Mouse (Mus musculus) liver, embryonic 11.5 days (tissue): ENCODE measurements around the gene Fam181a. TPM values are rescaled to one million over a fixed set of nuclear protein-coding genes. Genes with fewer than 3 reads are reported as not detected.

ENCODE experiments used
- ATAC-seq: fragments of 200-750 bp; cut with Nextera tagmentation; replicated peaks from 2 replicates; pipeline ENCODE4 v1.8.0; 2017; ENCODE audit warnings: moderate number of reproducible peaks, mild to moderate bottlenecking, moderate TSS enrichment, moderate library complexity; ENCODE audit not compliant: low FRiP score
- DNase-seq: peaks from one replicate; pipeline ENCODE4 v3.0.0-alpha.2; 2017; ENCODE audit warnings: low spot score
- H3K27ac ChIP-seq: fragments of 300-500 bp; sonication (generic); 2 replicates; pipeline ENCODE4 v1.5.1; 2014; ENCODE audit warnings: mild to moderate bottlenecking, low read depth, low read length, control low read depth
- H3K27me3 ChIP-seq: fragments of 300-500 bp; sonication (generic); replicated peaks from 2 replicates; pipeline ENCODE4 v1.6.1; 2014; ENCODE audit warnings: low read length, mixed read lengths; ENCODE audit not compliant: control insufficient read depth, insufficient read depth
- H3K36me3 ChIP-seq: fragments of 300-500 bp; sonication (generic); 2 replicates; pipeline ENCODE4 v1.6.1; 2014; ENCODE audit warnings: mild to moderate bottlenecking, low read length, moderate library complexity, mixed read lengths; ENCODE audit not compliant: control insufficient read depth, insufficient read depth
- H3K4me1 ChIP-seq: fragments of 300-500 bp; sonication (generic); replicated peaks from 2 replicates; pipeline ENCODE4 v1.6.1; 2014; ENCODE audit warnings: low read length, mixed read lengths; ENCODE audit not compliant: control insufficient read depth, insufficient read depth
- H3K4me2 ChIP-seq: fragments of 300-500 bp; sonication (generic); 2 replicates; pipeline ENCODE4 v1.6.1; 2014; ENCODE audit warnings: mild to moderate bottlenecking, control low read depth, moderate library complexity
- H3K4me3 ChIP-seq: fragments of 300-500 bp; sonication (generic); 2 replicates; pipeline ENCODE4 v1.5.1; 2014; ENCODE audit warnings: low read depth, low read length, control low read depth
- H3K9ac ChIP-seq: fragments of 300-500 bp; sonication (generic); 2 replicates; pipeline ENCODE4 v1.6.1; 2014; ENCODE audit warnings: low read depth, low read length, control low read depth
- H3K9me3 ChIP-seq: fragments of 300-500 bp; sonication (generic); 2 replicates; pipeline ENCODE4 v1.6.1; 2016; ENCODE audit warnings: low read length, inconsistent platforms, mixed read lengths; ENCODE audit not compliant: control insufficient read depth
- WGBS: fragments of 180-500 bp; shearing (Covaris S2); extraction: QIAGEN DNeasy Blood & Tissue Kit; methylation state at CpG from one replicate; pipeline ENCODE4 v1.1.7; 2014; 5-methylcytosine and 5-hydroxymethylcytosine counted together
- polyA plus RNA-seq: library from polyadenylated mRNA; unstranded; fragments of >200 nt; fragmentation: Nextera tagmentation; extraction: Ambion mirVana; gene quantifications from 2 replicates; pipeline ENCODE4 v1.2.1, GENCODE M21; 2014

Fam181a gene
- polyA plus RNA-seq, 1 experiment from 2014 or later = not detected

- Histone ChIP-seq H3K27me3 (peaks cover 21% of the 10 kb centered on the region), H3K4me2 (no peak overlapping the region), H3K36me3 (no peaks in the 10 kb centered on the region), H3K9me3 (no peaks in the 10 kb centered on the region), H3K9ac (no peak overlapping the region), H3K4me3 (no peak overlapping the region), H3K4me1 (no peaks in the 10 kb centered on the region), H3K27ac (no peak overlapping the region)
- no peak for ATAC-seq
- DNase-seq = no peak
- 63% methylated on average over 4 of the region's 4 CpGs for WGBS
Measured at GRCm38 (mm10) chr12:103326569-103326968, 15.8 kb downstream of the Fam181a start.

GRCm38 (mm10) chr12:103327107-103327506 lies 16.3 kb downstream of the Fam181a start:
- ATAC-seq (no peak), DNase-seq (no peak)
- Histone ChIP-seq H3K4me1 (no peaks in the 10 kb centered on the region), H3K4me2 (no peak overlapping the region), H3K27me3 (peaks cover 21% of the 10 kb centered on the region), H3K4me3 (no peak overlapping the region), H3K9ac (no peak overlapping the region), H3K27ac (no peak overlapping the region), H3K36me3 (no peaks in the 10 kb centered on the region), H3K9me3 (no peaks in the 10 kb centered on the region)
- 43% methylated on average over 7 of the region's 7 CpGs for WGBS

- no peaks in the 10 kb centered on the region for H3K4me1 ChIP-seq
- no peak overlapping the region for H3K9ac ChIP-seq
- H3K27me3 ChIP-seq = peaks cover 16% of the 10 kb centered on the region
- 64% methylated on average over 7 of the region's 7 CpGs for WGBS
- H3K4me3 ChIP-seq = no peak overlapping the region
- H3K9me3 ChIP-seq = no peaks in the 10 kb centered on the region
- DNase-seq (no peak), ATAC-seq (no peak)
- H3K27ac ChIP-seq = no peak overlapping the region
- no peak overlapping the region for H3K4me2 ChIP-seq
- no peaks in the 10 kb centered on the region for H3K36me3 ChIP-seq
Measured at GRCm38 (mm10) chr12:103328448-103329191, 17.8 kb downstream of the Fam181a start.

- ATAC-seq (no peak), DNase-seq (no peak)
- WGBS = 40% methylated on average over 4 of the region's 4 CpGs
- no peak overlapping the region for H3K27ac ChIP-seq
- H3K4me3 ChIP-seq = no peak overlapping the region
- no peaks in the 10 kb centered on the region for H3K36me3 ChIP-seq
- H3K27me3 ChIP-seq = no peaks in the 10 kb centered on the region
- no peak overlapping the region for H3K4me2 ChIP-seq
- no peaks in the 10 kb centered on the region for H3K4me1 ChIP-seq
- H3K9me3 ChIP-seq = no peaks in the 10 kb centered on the region
- H3K9ac ChIP-seq = no peak overlapping the region
Measured at GRCm38 (mm10) chr12:103331491-103331890, 20.7 kb downstream of the Fam181a start.

- DNase-seq (no peak), ATAC-seq (no peak)
- no peak overlapping the region for H3K9ac ChIP-seq
- no peak overlapping the region for H3K27ac ChIP-seq
- H3K9me3 ChIP-seq = no peaks in the 10 kb centered on the region
- WGBS = 47% methylated on average over 2 of the region's 2 CpGs
- no peak overlapping the region for H3K4me3 ChIP-seq
- no peaks in the 10 kb centered on the region for H3K4me1 ChIP-seq
- no peaks in the 10 kb centered on the region for H3K27me3 ChIP-seq
- H3K4me2 ChIP-seq = no peak overlapping the region
- H3K36me3 ChIP-seq = no peaks in the 10 kb centered on the region
Measured at GRCm38 (mm10) chr12:103332879-103333278, 22.1 kb downstream of the Fam181a start.

GRCm38 (mm10) chr12:103333426-103333825 lies 22.7 kb downstream of the Fam181a start:
- Histone ChIP-seq H3K4me1 (no peaks in the 10 kb centered on the region), H3K9ac (no peak overlapping the region), H3K9me3 (no peaks in the 10 kb centered on the region), H3K4me3 (no peak overlapping the region), H3K27me3 (no peaks in the 10 kb centered on the region), H3K36me3 (no peaks in the 10 kb centered on the region), H3K27ac (no peak overlapping the region), H3K4me2 (no peak overlapping the region)
- DNase-seq = no peak
- 90% methylated on average over 15 of the region's 15 CpGs for WGBS
- ATAC-seq = no peak

DNA sequence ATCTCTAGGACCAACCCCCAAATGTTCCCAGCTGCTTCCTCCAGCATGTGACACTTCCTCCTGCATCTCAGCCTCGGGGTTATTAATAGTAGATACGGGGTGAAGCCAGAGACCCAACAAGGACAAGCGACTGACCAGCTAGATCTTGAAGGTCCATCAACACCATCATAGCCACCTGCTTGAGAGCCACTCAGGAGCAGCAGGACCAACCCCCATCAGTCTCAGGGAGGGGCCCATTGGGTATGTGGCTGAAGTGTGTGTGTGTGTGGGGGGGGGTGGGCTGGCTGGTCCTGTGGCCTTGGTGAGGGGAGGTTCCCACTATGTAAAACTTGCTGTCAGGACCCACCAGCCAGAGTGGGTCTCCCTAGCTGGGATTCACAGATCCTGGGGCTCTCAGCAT lies 26.0 kb downstream of the Fam181a start:
- no peak overlapping the region for H3K27ac ChIP-seq
- WGBS = 57% methylated on average over 3 of the region's 3 CpGs

DNA sequence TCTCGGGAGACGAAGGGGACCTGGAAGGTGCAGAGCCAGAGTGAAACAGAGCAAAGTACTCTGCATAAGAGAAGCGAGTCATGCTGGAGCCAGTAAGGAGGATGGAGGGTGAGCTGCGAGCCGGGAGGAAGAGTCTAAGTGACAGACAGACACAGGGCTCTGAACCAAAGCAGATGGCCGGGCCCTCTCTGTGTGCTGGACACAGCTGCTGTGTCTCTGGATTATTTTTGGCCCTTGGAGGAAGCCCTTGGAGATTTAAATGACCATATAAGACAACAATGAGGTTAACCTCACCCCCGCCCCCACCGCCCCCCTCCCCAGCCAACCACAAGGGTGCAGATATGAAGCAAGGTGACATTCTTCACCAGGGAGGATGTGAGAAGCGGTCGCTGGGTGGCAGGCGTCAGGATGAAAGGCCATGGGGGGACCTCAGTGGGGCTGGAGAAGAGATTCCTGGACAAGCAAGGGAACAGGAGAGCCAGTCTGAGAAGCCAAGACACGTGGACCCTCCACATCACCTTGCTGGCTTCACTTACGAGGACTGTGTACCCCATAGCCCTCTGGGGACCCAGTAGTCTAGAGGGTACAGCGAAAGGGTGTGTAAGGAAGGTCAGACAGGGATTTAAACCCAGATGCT lies 27.5 kb downstream of the Fam181a start:
- H3K27ac ChIP-seq = no peak overlapping the region
- no peak overlapping the region for H3K4me2 ChIP-seq
- WGBS = 53% methylated on average over 14 of the region's 14 CpGs
- no peak overlapping the region for H3K9ac ChIP-seq
- no peaks in the 10 kb centered on the region for H3K36me3 ChIP-seq
- no peaks in the 10 kb centered on the region for H3K4me1 ChIP-seq
- H3K27me3 ChIP-seq = no peaks in the 10 kb centered on the region
- DNase-seq = no peak
- ATAC-seq = no peak
- no peak overlapping the region for H3K4me3 ChIP-seq
- H3K9me3 ChIP-seq = no peaks in the 10 kb centered on the region

More for the DNA sequence above, 26.0 kb downstream of the Fam181a start:
- no peak overlapping the region for H3K4me2 ChIP-seq
- ATAC-seq (no peak), DNase-seq (no peak)
- H3K27me3 ChIP-seq = no peaks in the 10 kb centered on the region
- H3K36me3 ChIP-seq = no peaks in the 10 kb centered on the region
- H3K9ac ChIP-seq = no peak overlapping the region
- H3K9me3 ChIP-seq = no peaks in the 10 kb centered on the region
- H3K4me3 ChIP-seq = no peak overlapping the region
- no peaks in the 10 kb centered on the region for H3K4me1 ChIP-seq

DNA sequence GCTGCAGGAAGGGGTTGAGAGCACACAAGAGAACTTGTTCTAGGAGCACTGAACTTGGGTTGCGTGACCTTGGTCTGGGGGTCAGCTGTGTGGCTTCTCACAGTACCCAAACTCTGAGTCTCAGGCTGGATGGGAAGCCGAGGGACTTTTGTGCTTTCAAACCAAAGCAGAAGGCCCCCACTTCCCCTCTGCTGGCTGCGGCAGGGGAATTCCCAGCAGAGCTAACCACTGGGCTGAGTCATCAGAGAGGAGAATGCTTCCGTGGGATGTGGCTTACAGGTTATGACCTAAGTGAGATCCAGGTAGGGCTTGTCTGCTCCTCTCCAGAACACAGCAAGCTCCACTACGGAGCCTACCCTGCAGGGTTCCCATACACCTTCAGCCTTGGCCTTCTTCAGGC lies 30.4 kb downstream of the Fam181a start:
- H3K4me2 ChIP-seq = no peak overlapping the region
- H3K4me1 ChIP-seq = no peaks in the 10 kb centered on the region
- 50% methylated on average over 5 of the region's 5 CpGs for WGBS
- ATAC-seq (no peak), DNase-seq (no peak)
- no peaks in the 10 kb centered on the region for H3K9me3 ChIP-seq
- no peak overlapping the region for H3K27ac ChIP-seq
- H3K36me3 ChIP-seq = no peaks in the 10 kb centered on the region
- no peak overlapping the region for H3K9ac ChIP-seq
- H3K4me3 ChIP-seq = no peak overlapping the region
- no peaks in the 10 kb centered on the region for H3K27me3 ChIP-seq
